Mouse (Mus musculus) liver, embryonic 12.5 days (tissue): Measurements from ENCODE around the gene Zfp763. TPM values are rescaled to one million over a fixed set of nuclear protein-coding genes. Genes with fewer than 3 reads are reported as not detected.

Source experiments
- ATAC-seq: fragments of 200-750 bp; cut with Nextera tagmentation; 2 replicates; pipeline ENCODE4 v1.8.0; 2017; ENCODE audit warnings: moderate number of reproducible peaks, mild to moderate bottlenecking, moderate library complexity
- H3K27ac ChIP-seq: fragments of 300-500 bp; sonication (generic); 2 replicates; pipeline ENCODE4 v1.5.1; 2016; ENCODE audit warnings: mild to moderate bottlenecking
- H3K27me3 ChIP-seq: fragments of 300-500 bp; sonication (generic); replicated peaks from 2 replicates; pipeline ENCODE4 v1.6.1; 2016; ENCODE audit warnings: mild to moderate bottlenecking, moderate library complexity
- H3K36me3 ChIP-seq: fragments of 300-500 bp; sonication (generic); 2 replicates; pipeline ENCODE4 v1.6.1; 2016; ENCODE audit warnings: mild to moderate bottlenecking, moderate library complexity
- H3K4me1 ChIP-seq: fragments of 300-500 bp; sonication (generic); 2 replicates; pipeline ENCODE4 v1.6.1; 2016
- H3K4me2 ChIP-seq: fragments of 300-500 bp; sonication (generic); 2 replicates; pipeline ENCODE4 v1.6.1; 2016; ENCODE audit warnings: mild to moderate bottlenecking, moderate library complexity
- H3K4me3 ChIP-seq: fragments of 300-500 bp; sonication (generic); 2 replicates; pipeline ENCODE4 v1.5.1; 2016; ENCODE audit warnings: mild to moderate bottlenecking, moderate library complexity
- H3K9ac ChIP-seq: fragments of 300-500 bp; sonication (generic); 2 replicates; pipeline ENCODE4 v1.6.1; 2016; ENCODE audit warnings: mild to moderate bottlenecking, moderate library complexity
- H3K9me3 ChIP-seq: fragments of 300-500 bp; sonication (generic); replicated peaks from 2 replicates; pipeline ENCODE4 v1.6.1; 2016; ENCODE audit warnings: mild to moderate bottlenecking, moderate library complexity
- WGBS: fragments of 180-500 bp; shearing (Covaris S2); methylation state at CpG from one replicate; pipeline ENCODE4 v1.1.7; 2016; ENCODE audit not compliant: insufficient replicate concordance; 5-methylcytosine and 5-hydroxymethylcytosine counted together
- polyA plus RNA-seq: library from polyadenylated mRNA; unstranded; fragments of >200 nt; fragmentation: Nextera tagmentation; extraction: Ambion mirVana; gene quantifications from 2 replicates; pipeline ENCODE4 v1.2.1, GENCODE M21; 2016

The Zfp763 gene
- polyA plus RNA-seq, 1 experiment from 2014 or later: 3.5 TPM

DNA sequence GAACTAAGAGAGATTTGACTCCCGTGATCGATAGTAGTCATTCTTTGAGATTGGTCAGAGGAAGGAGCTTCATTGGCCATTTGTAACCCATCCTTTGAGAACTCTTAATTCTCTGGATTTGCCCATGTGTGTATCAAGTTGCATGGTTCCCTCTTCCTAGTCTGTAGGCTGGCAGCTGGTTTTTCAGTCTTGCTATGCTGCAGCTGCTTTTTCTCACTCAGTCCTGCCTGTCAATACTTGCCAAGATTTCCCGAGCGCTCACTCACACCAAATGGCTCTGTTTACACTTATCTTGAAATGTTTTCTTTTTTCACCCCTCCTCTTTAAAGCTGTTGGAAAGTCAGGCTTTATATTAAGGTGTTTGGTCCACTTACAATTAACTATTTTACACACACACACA lies 51.8 kb downstream of the Zfp763 start:
- H3K9me3 ChIP-seq: no peaks in the 10 kb centered on the region
- no peak overlapping the region for H3K4me3 ChIP-seq
- WGBS: 82% methylated on average over 4 of the region's 4 CpGs
- H3K4me1 ChIP-seq: no peaks in the 10 kb centered on the region
- peaks cover 55% of the 10 kb centered on the region for H3K36me3 ChIP-seq
- no peak overlapping the region for H3K9ac ChIP-seq
- H3K4me2 ChIP-seq: no peak overlapping the region
- H3K27me3 ChIP-seq: no peaks in the 10 kb centered on the region; the same call in 1 of the 2 replicates
- H3K27ac ChIP-seq: no peak overlapping the region
- no peak for ATAC-seq

Other genes with a start within 250 kb of the Zfp763 start
- 15.4 and 16.4 TPM in 2 replicates for gene Zfp871, start 245.1 kb downstream of the Zfp763 start, polyA plus RNA-seq
- 0.18 and 0.31 TPM in 2 replicates for gene Zfp811, start 223.5 kb downstream of the Zfp763 start, polyA plus RNA-seq
- 2.5 and 4.0 TPM in 2 replicates for gene Zfp799, start 203.1 kb downstream of the Zfp763 start, polyA plus RNA-seq
- 1.8 and 2.8 TPM in 2 replicates for gene Zfp870, start 141.8 kb downstream of the Zfp763 start, polyA plus RNA-seq
- not detected in 2 replicates for gene Cyp4f14, start 116.1 kb downstream of the Zfp763 start, polyA plus RNA-seq
- gene Cyp4f13, start 86.0 kb downstream of the Zfp763 start, polyA plus RNA-seq: 5.2 and 5.4 TPM in 2 replicates
- gene Zfp472, start 67.6 kb downstream of the Zfp763 start, polyA plus RNA-seq: 7.0 and 7.7 TPM in 2 replicates
- 4.3 and 4.4 TPM in 2 replicates for gene Zfp952, start 40.3 kb downstream of the Zfp763 start, polyA plus RNA-seq
- not detected in 2 replicates for gene 4921501E09Rik, start 34.7 kb upstream of the Zfp763 start, polyA plus RNA-seq
- 1.7 and 1.9 TPM in 2 replicates for gene Zfp563, start 55.9 kb upstream of the Zfp763 start, polyA plus RNA-seq
- not detected in 2 replicates for gene Morc2b, start 106.3 kb upstream of the Zfp763 start, polyA plus RNA-seq
- gene Olfr55, start 135.0 kb upstream of the Zfp763 start, polyA plus RNA-seq: not detected in 2 replicates
- gene Olfr239, start 157.9 kb upstream of the Zfp763 start, polyA plus RNA-seq: not detected in 2 replicates
- not detected in 2 replicates for gene Olfr1564, start 188.3 kb upstream of the Zfp763 start, polyA plus RNA-seq
- gene Zfp955a, start 221.7 kb upstream of the Zfp763 start, polyA plus RNA-seq: 6.1 and 7.0 TPM in 2 replicates
- gene Olfr63, start 231.3 kb upstream of the Zfp763 start, polyA plus RNA-seq: 0.02 TPM in 1 of 2 replicates, not detected in the other